Comparison of ENCODE assay signal across 8 mouse cellular contexts in genomic region chr9:122865697-122866166, GRCm38 (mm10). TPM values are rescaled to one million over a fixed set of nuclear protein-coding genes. Genes with fewer than 3 reads are reported as not detected.
DNase-seq lines count a peak whose midpoint lies in the region; ATAC-seq and TF ChIP-seq lines count a peak whose summit lies in the region.

Zfp445 (minus strand) TSS chr9:122866006.

- no peak for TF ChIP-seq CTCF in Patski (IDR thresholded peaks at IDR 0.05)

- ATAC-seq in Patski: peak; percentile 91
- peak; percentile 93 for ATAC-seq in hindbrain, embryonic 13.5 days (ENCODE audit: low FRiP score)

- WGBS in hindbrain, embryonic 13.5 days: 2% methylated on average over 34 of the region's 34 CpGs

- POLR2A ChIA-PET in Patski (lab: Charles Lee): interaction anchor here (0.7 to 1.5 kb wide), 6 partner anchors 18 to 151 kb away, joined by 3 to 4 read pairs (median 3); no protein-coding TSS in a partner anchor

- peak within 1 kb of the TSS; percentile 88 for H3K9ac ChIP-seq in hindbrain, embryonic 13.5 days

- peak within 1 kb of the TSS; percentile 67 for H3K4me3 ChIP-seq in hindbrain, embryonic 13.5 days

- peak within 1 kb of the TSS; percentile 68 for H3K4me2 ChIP-seq in hindbrain, embryonic 13.5 days

- no peaks in the 10 kb centered on the region for H3K27me3 ChIP-seq in Patski
- H3K27me3 ChIP-seq in hindbrain, embryonic 13.5 days: peaks cover 8% of the 10 kb centered on the region; the same call in 1 of the 2 replicates

- H3K27ac ChIP-seq in hindbrain, embryonic 13.5 days: peak within 1 kb of the TSS; percentile 81

- CTCF ChIA-PET in Patski (lab: Charles Lee): no interaction called here

- in situ Hi-C loops in Patski (cut with MboI; ENCODE audit: low pct_unique_long_range_greater_than_20kb): no loop called here

- H3K9me3 ChIP-seq in hindbrain, embryonic 13.5 days: peaks cover 13% of the 10 kb centered on the region; the same call in 1 of the 2 replicates

- H3K36me3 ChIP-seq in hindbrain, embryonic 13.5 days: peaks cover 21% of the 10 kb centered on the region

- peak; percentile 34 for DNase-seq in Patski (ENCODE audit: low read depth, low spot score)
- DNase-seq in cerebellum, postnatal 14 days: peak; percentile 82 to 83
- DNase-seq in frontal cortex, postnatal 14 days (ENCODE audit: low spot score in 2 of 2): peak; percentile 59 to 68
- peak; percentile 59 to 64 for DNase-seq in layer of hippocampus, postnatal 25 days (ENCODE audit: extremely low spot score in 1 of 2, low spot score in 1 of 2)
- peak; percentile 85 for DNase-seq in lung, postnatal 25 days (ENCODE audit: low spot score)
- peak; percentile 93 for DNase-seq in retina, embryonic 14.5 days (ENCODE audit: low spot score)
- DNase-seq in thymus, postnatal 4 days: peak; percentile 80

- peaks cover 17% of the 10 kb centered on the region for H3K4me1 ChIP-seq in hindbrain, embryonic 13.5 days (replicated peaks)

RNA-seq across cellular contexts. Expression of gene Zfp445, which starts in this region (rescaled TPM):
- polyA plus RNA-seq in Patski (2021): 53.2 TPM
- 96.8 and 102 TPM in 2 replicates for polyA plus RNA-seq in hindbrain, embryonic 13.5 days (2015; fragmentation: Nextera tagmentation; extraction: Ambion mirVana)
- 100 to 1,000 TPM; 137 to 183 TPM for total RNA-seq in layer of hippocampus, postnatal 25 days (2021)

Comparison
In these comparisons a context has a peak if more than half of its experiments do, and no peak if none do; other contexts are left out.
1. Peak in every context shown above with its lines: DNase-seq, ATAC-seq, H3K4me3 ChIP-seq and H3K27ac ChIP-seq.
2. DNase-seq: peak in every context shown above with its lines; median percentile 93 in retina, embryonic 14.5 days; 85 in lung, postnatal 25 days; 82 in cerebellum, postnatal 14 days; 80 in thymus, postnatal 4 days; 64 in frontal cortex, postnatal 14 days; 62 in layer of hippocampus, postnatal 25 days; 34 in Patski.